Mouse (Mus musculus) lung, postnatal 0 days (tissue): Measurements from ENCODE around the gene Tbc1d10c. TPM values are rescaled to one million over a fixed set of nuclear protein-coding genes. Genes with fewer than 3 reads are reported as not detected.
A peak's percentile ranks its signal among the peaks of the same experiment; 100 is the strongest.

Experiments used
- ATAC-seq: fragments of 200-750 bp; cut with Nextera tagmentation; 2 replicates; pipeline ENCODE4 v1.8.0; 2017; ENCODE audit warnings: moderate library complexity
- DNase-seq: peaks from one replicate; pipeline ENCODE4 v3.0.0-alpha.2; 2016; ENCODE audit warnings: low spot score
- H3K27ac ChIP-seq: fragments of 300-500 bp; sonication (generic); 2 replicates; pipeline ENCODE4 v1.5.1; 2014; ENCODE audit warnings: antibody characterized with exemption, mild to moderate bottlenecking, low read length, mixed read lengths
- H3K27me3 ChIP-seq: fragments of 300-500 bp; sonication (generic); replicated peaks from 2 replicates; pipeline ENCODE4 v1.6.1; 2014; ENCODE audit warnings: low read length, mixed read lengths; ENCODE audit not compliant: insufficient read depth
- H3K36me3 ChIP-seq: fragments of 300-500 bp; sonication (generic); 2 replicates; pipeline ENCODE4 v1.6.1; 2014; ENCODE audit warnings: low read length, mixed read lengths; ENCODE audit not compliant: insufficient read depth
- H3K4me1 ChIP-seq: fragments of 300-500 bp; sonication (generic); 2 replicates; pipeline ENCODE4 v1.6.1; 2014; ENCODE audit warnings: antibody characterized with exemption, low read depth, low read length, mixed read lengths; ENCODE audit not compliant: insufficient read depth
- H3K4me2 ChIP-seq: fragments of 300-500 bp; sonication (generic); replicated peaks from 2 replicates; pipeline ENCODE4 v1.6.1; 2014; ENCODE audit warnings: low read depth, mild to moderate bottlenecking, low read length, moderate library complexity, mixed read lengths
- H3K4me3 ChIP-seq: fragments of 300-500 bp; sonication (generic); 2 replicates; pipeline ENCODE4 v1.5.1; 2014; ENCODE audit warnings: low read depth, low read length
- H3K9ac ChIP-seq: fragments of 300-500 bp; sonication (generic); replicated peaks from 2 replicates; pipeline ENCODE4 v1.6.1; 2014; ENCODE audit warnings: low read depth, mild to moderate bottlenecking
- H3K9me3 ChIP-seq: fragments of 300-500 bp; sonication (generic); 2 replicates; pipeline ENCODE4 v1.6.1; 2016; ENCODE audit warnings: low read length, mixed read lengths
- CTCF ChIP-seq: IDR thresholded peaks from 2 replicates; pipeline ENCODE4 v1.5.1; 2016; ENCODE audit warnings: antibody characterized with exemption, mild to moderate bottlenecking
- EP300 ChIP-seq: IDR thresholded peaks from 2 replicates; pipeline ENCODE4 v1.6.1; 2016; ENCODE audit warnings: antibody characterized with exemption, mild to moderate bottlenecking, control low read depth
- WGBS: fragments of 180-500 bp; shearing (Covaris S2); extraction: QIAGEN DNeasy Blood & Tissue Kit; methylation state at CpG from one replicate; pipeline ENCODE4 v1.1.7; 2014; 5-methylcytosine and 5-hydroxymethylcytosine counted together
- polyA plus RNA-seq: library from polyadenylated mRNA; unstranded; fragments of >200 nt; fragmentation: Nextera tagmentation; extraction: Ambion mirVana; gene quantifications from 2 replicates; pipeline ENCODE4 v1.2.1, GENCODE M21; 2015

Gene Tbc1d10c
- polyA plus RNA-seq, 1 experiment from 2014 or later = 4.5 TPM

DNA sequence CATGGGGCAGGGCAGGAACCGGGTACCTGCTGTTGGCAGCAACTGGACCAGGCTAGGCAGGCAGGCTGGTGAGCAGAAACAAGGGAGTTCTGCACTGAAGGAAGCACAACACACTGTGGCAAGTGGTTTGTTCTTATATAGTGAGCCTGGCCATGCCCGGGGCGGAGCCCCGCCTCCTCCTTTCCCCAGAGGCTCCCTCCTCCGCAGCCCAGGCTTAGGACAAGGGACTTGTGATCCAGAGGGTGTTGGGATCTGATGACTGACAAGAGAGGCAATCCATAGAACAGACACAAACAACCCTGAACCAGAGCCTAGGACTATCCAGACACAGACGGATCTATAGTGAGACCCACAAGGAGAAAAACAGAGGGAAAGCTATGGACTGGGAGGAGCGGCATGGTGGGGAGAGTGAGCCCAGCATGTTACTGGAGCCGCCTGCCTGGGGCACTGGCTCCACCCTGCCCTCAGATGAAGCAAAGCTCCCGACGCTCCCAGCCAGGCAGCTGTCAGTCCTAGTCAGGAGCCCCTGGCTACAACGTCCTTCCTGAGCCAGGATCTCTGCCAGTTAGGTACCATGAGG, 15.6 kb downstream of the Tbc1d10c start, which contains the start of gene Carns1:
Gene Carns1 (minus strand): TSS at position 112 of the 580 bp plus-strand sequence.
- Histone ChIP-seq H3K36me3 (no peaks in the 10 kb centered on the region; the same call in 1 of the 2 replicates), H3K27me3 (no peaks in the 10 kb centered on the region), H3K4me3 (no peak within 1 kb of the TSS), H3K4me1 (peaks cover 12% of the 10 kb centered on the region; the same call in 1 of the 2 replicates), H3K27ac (no peak within 1 kb of the TSS; the same call in 1 of the 2 replicates), H3K9me3 (no peaks in the 10 kb centered on the region), H3K4me2 (peak within 1 kb of the TSS; percentile 47), H3K9ac (no peak within 1 kb of the TSS)
- TF ChIP-seq CTCF (no peak), EP300 (no peak)
- 11% methylated on average over 10 of the region's 11 CpGs for WGBS
- DNase-seq (peak; percentile 67), ATAC-seq (peak; percentile 82)

DNA sequence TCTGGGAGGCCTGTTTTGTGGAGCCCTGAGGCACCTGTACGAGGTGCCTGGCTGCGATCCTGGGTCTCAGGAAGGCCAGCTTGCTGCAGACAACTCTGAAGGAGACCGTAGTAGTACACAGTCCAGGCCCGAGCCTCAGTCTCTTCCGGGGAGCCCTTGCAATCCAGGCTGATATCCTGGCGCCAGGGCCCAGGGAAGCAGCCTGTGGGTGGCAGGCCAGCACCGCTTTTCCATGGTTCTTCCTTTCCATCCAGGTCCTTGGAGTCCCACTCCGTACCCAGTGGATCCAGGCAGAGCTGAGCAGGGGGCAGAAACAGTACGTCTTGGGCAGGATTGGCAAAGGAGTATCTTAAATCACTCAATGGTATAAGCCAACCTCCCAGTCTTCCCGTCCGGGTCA, 18.2 kb downstream of the Tbc1d10c start:
- no peak overlapping the region for H3K4me3 ChIP-seq
- H3K9me3 ChIP-seq = no peaks in the 10 kb centered on the region
- 62% methylated on average over 11 of the region's 11 CpGs for WGBS
- H3K27ac ChIP-seq = no peak overlapping the region
- no peaks in the 10 kb centered on the region for H3K27me3 ChIP-seq
- DNase-seq (no peak), ATAC-seq (no peak)
- TF ChIP-seq CTCF = no peak
- TF ChIP-seq EP300 = no peak
- H3K4me1 ChIP-seq = peaks cover 18% of the 10 kb centered on the region; the same call in 1 of the 2 replicates
- H3K9ac ChIP-seq = no peak overlapping the region
- H3K4me2 ChIP-seq = no peak overlapping the region
- H3K36me3 ChIP-seq = no peaks in the 10 kb centered on the region; the same call in 1 of the 2 replicates

DNA sequence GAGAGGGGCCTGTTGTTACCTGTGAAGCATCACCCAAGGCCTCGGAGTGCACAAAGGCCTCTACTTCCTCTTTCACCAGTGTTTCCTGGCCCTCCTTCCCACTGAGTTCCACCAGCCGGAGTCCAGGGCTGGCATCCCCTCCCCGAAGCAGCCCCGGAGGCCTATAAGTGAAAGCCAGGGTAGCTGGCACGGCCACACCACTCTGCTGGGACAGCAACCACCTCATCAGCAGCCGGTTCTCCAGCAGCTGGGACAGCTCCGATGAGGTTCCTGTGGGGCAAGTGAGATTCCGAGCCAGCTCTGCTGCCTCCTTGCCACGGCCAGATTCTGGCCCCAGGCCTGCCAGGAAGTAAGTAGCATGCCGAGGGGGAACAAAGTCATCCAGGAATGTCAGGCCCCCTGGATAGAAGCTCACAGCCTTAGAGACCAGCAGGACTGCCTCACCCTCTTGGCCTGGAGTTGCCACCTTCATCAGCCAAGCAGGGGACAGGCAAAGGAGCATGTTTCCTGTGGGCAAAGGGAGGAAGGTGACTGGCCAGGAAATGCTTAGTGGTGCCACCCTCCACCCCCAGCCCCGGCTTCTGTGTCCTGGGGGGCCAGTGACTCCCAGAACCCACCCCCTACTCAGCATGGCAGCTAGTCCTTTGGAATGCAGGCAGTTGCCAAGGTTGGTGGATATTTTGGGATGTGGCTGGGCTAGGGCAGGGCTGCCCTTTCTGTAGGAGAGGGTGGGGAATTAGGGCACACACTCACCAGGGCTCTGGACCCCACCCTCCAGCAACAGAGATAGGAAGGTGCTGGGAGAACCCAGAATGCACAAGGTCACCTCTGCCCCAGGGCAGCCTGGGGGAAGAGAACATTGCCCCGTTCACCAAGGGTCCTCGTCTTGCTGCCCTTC, 19.4 kb downstream of the Tbc1d10c start:
- DNase-seq (peak; percentile 48), ATAC-seq (no peak)
- Histone ChIP-seq H3K4me3 (no peak overlapping the region), H3K9me3 (no peaks in the 10 kb centered on the region), H3K36me3 (no peaks in the 10 kb centered on the region; the same call in 1 of the 2 replicates), H3K9ac (no peak overlapping the region), H3K4me1 (peaks cover 18% of the 10 kb centered on the region; the same call in 1 of the 2 replicates), H3K4me2 (no peak overlapping the region), H3K27ac (peak overlapping the region; percentile 26), H3K27me3 (no peaks in the 10 kb centered on the region)
- no peak for TF ChIP-seq EP300
- TF ChIP-seq CTCF = no peak
- 40% methylated on average over 13 of the region's 13 CpGs for WGBS

DNA sequence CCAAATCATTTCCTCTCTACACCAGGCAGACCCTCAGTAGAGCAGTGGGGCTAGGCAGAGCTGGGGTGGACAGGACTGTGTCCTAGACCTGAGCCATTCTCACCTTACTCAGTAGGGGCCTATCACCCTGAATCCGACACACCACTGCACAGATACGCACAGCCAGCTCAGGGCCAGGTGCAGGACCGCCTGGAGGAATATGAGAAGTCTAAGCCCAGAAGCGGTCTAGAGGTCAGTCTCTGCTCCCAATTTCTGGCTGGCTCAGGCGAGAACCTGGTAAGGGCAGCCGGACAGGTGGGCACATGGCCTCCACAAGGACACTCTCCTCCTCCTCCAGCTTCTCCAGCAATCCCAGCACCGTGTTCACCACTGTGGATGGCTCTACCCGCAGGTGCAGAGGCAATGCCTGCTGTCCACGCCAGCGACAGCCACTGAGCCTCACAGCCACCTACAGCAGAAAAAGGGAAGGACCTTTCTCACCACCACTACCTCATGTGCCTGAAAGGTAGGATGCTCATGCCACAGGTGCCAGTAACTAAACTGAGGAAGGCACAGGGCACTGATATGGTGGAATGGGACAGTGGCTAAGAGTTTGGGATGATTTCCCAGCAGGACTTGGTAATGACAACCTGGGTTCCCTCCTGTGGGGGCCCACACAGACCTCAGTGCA, 20.2 kb downstream of the Tbc1d10c start:
- ATAC-seq (no peak), DNase-seq (no peak)
- no peak overlapping the region for H3K9ac ChIP-seq
- no peaks in the 10 kb centered on the region for H3K9me3 ChIP-seq
- H3K27me3 ChIP-seq = no peaks in the 10 kb centered on the region
- no peak for TF ChIP-seq CTCF
- TF ChIP-seq EP300 = no peak
- no peaks in the 10 kb centered on the region; the same call in 1 of the 2 replicates for H3K36me3 ChIP-seq
- H3K4me1 ChIP-seq = peaks cover 18% of the 10 kb centered on the region; the same call in 1 of the 2 replicates
- WGBS = 95% methylated on average over 10 of the region's 10 CpGs
- H3K4me2 ChIP-seq = no peak overlapping the region
- no peak overlapping the region for H3K4me3 ChIP-seq
- peak overlapping the region; percentile 26; the same call in 1 of the 2 replicates for H3K27ac ChIP-seq

DNA sequence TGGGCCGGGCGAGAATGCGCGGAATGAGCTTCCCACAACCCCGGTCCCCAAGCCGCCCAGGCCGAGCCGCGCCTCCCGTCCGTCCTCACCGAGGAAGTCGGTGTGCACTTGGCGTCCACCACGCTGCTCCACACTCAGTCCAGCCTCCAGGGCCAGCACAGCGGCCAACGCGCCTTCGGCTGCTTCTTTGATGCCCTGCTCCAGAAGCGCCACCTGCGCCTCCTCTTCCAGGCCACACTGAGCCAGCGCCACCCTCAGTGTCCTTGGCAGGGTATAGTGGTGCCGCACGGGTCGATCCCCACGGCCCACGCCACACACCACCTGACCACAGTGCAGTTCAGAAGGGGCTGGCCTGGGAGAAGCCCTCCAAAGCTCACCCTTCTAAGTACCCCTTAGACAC, 21.3 kb downstream of the Tbc1d10c start:
- Histone ChIP-seq H3K9me3 (no peaks in the 10 kb centered on the region), H3K27ac (peak overlapping the region; percentile 93), H3K4me2 (peak overlapping the region; percentile 79), H3K4me1 (peaks cover 11% of the 10 kb centered on the region; the same call in 1 of the 2 replicates), H3K27me3 (no peaks in the 10 kb centered on the region), H3K36me3 (no peaks in the 10 kb centered on the region; the same call in 1 of the 2 replicates), H3K4me3 (peak overlapping the region; percentile 39), H3K9ac (peak overlapping the region; percentile 73)
- 4% methylated on average over 22 of the region's 27 CpGs for WGBS
- DNase-seq = no peak
- no peak for ATAC-seq
- TF ChIP-seq EP300 (no peak), CTCF (no peak)

DNA sequence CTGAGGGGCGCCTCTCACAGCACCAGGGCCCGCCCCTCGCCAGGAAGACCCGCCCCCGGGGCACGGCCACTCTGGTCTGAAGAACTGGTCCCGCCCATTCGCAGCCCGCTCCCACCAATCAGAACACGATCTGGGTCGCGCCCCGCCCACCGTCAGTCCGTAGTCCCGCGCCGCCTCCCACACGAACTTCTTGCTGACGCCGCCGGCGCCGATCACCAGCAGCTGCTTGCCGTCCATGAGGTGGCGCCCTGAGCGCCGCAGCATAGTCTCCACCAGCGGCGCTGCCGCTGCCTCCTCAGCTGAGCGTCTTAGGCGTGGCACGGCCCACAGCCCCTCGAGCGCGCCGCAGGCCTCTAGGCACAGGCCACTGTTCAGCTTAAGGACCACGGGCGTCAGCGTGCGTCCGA, 21.7 kb downstream of the Tbc1d10c start:
- peak overlapping the region; percentile 39 for H3K4me3 ChIP-seq
- no peaks in the 10 kb centered on the region; the same call in 1 of the 2 replicates for H3K36me3 ChIP-seq
- ATAC-seq (peak; percentile 96), DNase-seq (peak; percentile 100)
- peaks cover 11% of the 10 kb centered on the region; the same call in 1 of the 2 replicates for H3K4me1 ChIP-seq
- peak overlapping the region; percentile 79 for H3K4me2 ChIP-seq
- TF ChIP-seq CTCF = peak; percentile 99
- no peak for TF ChIP-seq EP300
- peak overlapping the region; percentile 93 for H3K27ac ChIP-seq
- peak overlapping the region; percentile 73 for H3K9ac ChIP-seq
- under 1% methylated on average over 42 of the region's 43 CpGs for WGBS
- H3K9me3 ChIP-seq = no peaks in the 10 kb centered on the region
- H3K27me3 ChIP-seq = no peaks in the 10 kb centered on the region
